Mouse (Mus musculus): ENCODE results near the gene Gdf1.
A peak's percentile ranks its signal among the peaks of the same experiment; 100 is the strongest.

Gene Gdf1

DNA sequence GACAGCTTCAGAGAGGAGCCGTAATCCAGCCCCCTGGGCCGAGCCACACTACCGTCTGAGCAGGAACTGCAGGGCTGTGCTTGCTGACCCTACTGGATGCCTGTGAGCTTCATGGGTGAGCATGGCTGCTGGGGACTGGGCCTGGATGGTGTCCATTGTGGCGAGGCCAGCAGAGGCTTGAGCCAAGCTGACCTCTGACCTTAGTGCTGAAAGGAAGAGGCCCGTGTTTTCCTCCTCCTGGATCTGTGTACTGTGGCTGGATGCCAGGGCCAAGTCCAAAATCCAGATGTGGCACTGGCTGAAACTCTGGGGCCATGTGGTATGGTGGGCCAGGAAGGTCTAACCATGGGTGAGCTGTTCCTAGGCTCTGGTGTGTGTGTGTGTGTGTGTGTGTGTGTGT lies 34.4 kb downstream of the Gdf1 start:
- peak; percentile 45 for DNase-seq (ENCODE audit: low spot score)

GRCm38 (mm10) chr8:70366588-70366987 lies 37.0 kb downstream of the Gdf1 start:
- no peak for DNase-seq (ENCODE audit: low spot score)

GRCm38 (mm10) chr8:70370476-70370875 lies 40.9 kb downstream of the Gdf1 start:
- DNase-seq (ENCODE audit: low spot score) = no peak

DNA sequence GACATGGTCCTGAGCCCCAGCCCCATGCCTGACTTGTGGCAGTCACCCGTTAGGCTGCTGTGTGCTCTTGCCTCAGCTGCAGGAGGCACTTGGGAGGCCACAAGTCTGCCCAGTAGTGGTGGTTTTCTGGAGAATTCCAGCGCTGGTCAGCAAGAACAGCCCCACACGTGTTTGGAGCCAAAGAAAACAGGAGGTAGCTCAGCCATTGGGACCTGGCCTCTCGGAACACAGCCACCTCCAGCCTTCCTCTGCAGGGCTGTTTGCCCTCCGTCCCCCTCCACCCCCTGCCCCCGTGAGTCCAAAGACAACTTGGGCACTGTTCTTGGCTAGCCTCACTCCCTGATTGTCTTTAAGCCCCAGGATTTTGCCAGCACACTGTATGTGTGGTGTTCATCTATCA lies 42.3 kb downstream of the Gdf1 start:
- DNase-seq (ENCODE audit: low spot score) = no peak

GRCm38 (mm10) chr8:70373397-70374317 lies 44.0 kb downstream of the Gdf1 start, which contains the start of gene Comp:
Gene Comp, plus strand, starts transcription at chr8:70373558.
- no peak for DNase-seq (ENCODE audit: low spot score)

DNA sequence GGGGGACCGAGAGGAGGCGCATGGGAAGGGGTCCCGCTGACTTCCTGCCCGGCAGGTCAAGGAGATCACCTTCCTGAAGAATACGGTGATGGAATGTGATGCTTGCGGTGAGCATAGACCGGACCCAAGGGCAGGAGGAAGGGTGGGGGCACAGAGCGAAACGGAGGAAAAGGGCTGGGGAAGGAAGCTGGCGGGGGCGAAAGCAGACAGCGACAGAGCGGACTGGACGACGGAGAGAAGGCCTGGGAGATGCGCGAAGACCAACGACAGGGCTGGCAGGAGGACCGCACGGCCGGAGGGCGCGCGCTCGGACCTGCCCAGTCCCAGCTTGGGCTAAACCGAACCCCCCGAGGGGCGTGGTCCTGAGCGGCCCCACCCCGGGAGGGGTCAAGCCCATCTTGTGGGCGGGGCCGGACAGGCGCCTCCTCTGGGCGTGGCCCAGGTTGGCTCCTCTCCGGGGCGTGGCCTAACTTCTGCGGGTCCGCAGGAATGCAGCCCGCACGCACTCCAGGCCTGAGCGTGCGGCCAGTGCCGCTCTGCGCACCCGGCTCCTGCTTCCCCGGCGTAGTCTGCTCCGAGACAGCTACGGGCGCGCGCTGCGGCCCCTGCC lies 44.8 kb downstream of the Gdf1 start:
- DNase-seq (ENCODE audit: low spot score) = peak; percentile 77

GRCm38 (mm10) chr8:70375212-70375859 lies 45.7 kb downstream of the Gdf1 start:
- DNase-seq (ENCODE audit: low spot score) = no peak

DNA sequence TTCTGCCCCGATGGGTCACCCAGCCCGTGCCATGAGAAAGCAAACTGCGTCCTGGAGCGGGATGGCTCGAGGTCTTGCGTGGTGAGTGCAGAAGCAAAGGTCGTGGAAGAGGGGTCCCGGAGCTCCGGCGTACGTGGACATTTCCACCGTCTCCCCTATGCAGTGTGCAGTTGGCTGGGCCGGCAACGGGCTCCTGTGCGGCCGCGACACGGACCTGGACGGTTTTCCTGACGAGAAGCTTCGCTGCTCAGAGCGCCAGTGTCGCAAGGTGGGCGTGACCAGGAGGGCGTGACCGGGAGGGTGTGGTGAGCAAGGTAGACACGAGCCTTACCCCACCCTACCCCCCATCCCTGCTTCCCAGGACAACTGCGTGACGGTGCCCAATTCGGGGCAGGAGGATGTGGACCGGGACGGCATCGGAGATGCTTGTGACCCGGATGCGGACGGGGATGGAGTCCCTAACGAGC lies 46.7 kb downstream of the Gdf1 start:
- DNase-seq (ENCODE audit: low spot score) = no peak

DNA sequence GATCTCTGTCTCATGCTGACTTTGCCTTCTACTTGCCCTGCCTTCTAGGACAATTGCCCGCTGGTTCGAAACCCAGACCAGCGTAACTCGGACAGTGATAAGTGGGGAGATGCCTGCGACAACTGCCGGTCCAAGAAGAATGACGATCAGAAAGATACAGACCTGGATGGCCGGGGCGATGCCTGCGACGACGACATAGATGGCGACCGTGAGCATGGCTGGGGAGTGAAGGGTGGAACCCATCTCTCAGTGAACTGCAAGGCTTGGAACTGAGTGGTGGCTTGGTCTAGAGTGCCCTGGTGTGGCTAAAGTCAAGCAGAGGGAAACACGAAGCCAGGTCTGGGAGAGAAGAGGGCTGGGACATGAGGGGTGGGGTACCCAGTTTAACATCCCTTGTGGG lies 47.4 kb downstream of the Gdf1 start:
- DNase-seq (ENCODE audit: low spot score) = no peak

DNA sequence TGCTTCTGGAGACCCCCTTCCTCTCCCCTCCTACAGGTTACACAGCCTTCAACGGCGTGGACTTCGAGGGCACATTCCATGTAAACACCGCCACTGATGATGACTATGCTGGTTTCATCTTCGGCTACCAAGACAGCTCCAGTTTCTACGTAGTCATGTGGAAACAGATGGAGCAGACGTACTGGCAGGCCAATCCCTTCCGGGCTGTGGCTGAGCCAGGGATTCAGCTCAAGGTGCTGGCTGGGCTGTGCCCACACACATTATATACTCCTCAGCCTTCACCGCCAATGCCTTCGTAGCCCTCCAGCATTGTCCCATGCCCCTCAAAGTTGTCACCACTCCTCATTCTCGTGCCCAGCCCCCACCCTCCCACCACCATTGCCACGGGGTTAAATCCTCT lies 50.5 kb downstream of the Gdf1 start:
- DNase-seq (ENCODE audit: low spot score) = no peak

Measured in yolk sac, embryonic 10.5 days (tissue).